Mouse (Mus musculus) bone marrow, adult 2 months (tissue): ENCODE measurements around the gene Ptma.

ENCODE experiments used
- CTCF ChIP-seq: fragments of 200-500 bp; IDR thresholded peaks from 2 replicates; pipeline ENCODE4 v1.5.1; 2011; ENCODE audit warnings: low read length, control low read depth; ENCODE audit not compliant: control insufficient read depth, insufficient read depth
- POLR2A ChIP-seq: fragments of 200-500 bp; IDR thresholded peaks from 2 replicates; pipeline ENCODE4 v1.6.1; 2011; ENCODE audit warnings: low read depth, mild to moderate bottlenecking, control low read depth, low read length, borderline replicate concordance; ENCODE audit not compliant: control insufficient read depth

- TF ChIP-seq POLR2A, result no peak
- no peak for TF ChIP-seq CTCF
These were observed 45.4 kb downstream of the Ptma start for GRCm38 (mm10) chr1:86571941-86572340.
